Mouse (Mus musculus) hindbrain, embryonic 16.5 days (tissue): ENCODE data around the gene Ubxn11. TPM values are rescaled to one million over a fixed set of nuclear protein-coding genes. Genes with fewer than 3 reads are reported as not detected.
A peak's percentile ranks its signal among the peaks of the same experiment; 100 is the strongest.
"Not testable (repeated sequence)": the region's sequence is repeated elsewhere in the genome, so short reads cannot be mapped to it uniquely, and the experiment has no call there.

Experiments
- ATAC-seq: fragments of 200-750 bp; cut with Nextera tagmentation; 2 replicates; pipeline ENCODE4 v1.8.0; 2017; ENCODE audit warnings: moderate TSS enrichment, moderate library complexity
- H3K27ac ChIP-seq: fragments of 300-500 bp; sonication (generic); 2 replicates; pipeline ENCODE4 v1.5.1; 2014; ENCODE audit warnings: low read depth, mild to moderate bottlenecking, control low read depth, low read length, moderate library complexity
- H3K27me3 ChIP-seq: fragments of 300-500 bp; sonication (generic); replicated peaks from 2 replicates; pipeline ENCODE4 v1.6.1; 2014; ENCODE audit warnings: low read length; ENCODE audit not compliant: control insufficient read depth, insufficient read depth
- H3K36me3 ChIP-seq: fragments of 300-500 bp; sonication (generic); 2 replicates; pipeline ENCODE4 v1.6.1; 2014; ENCODE audit warnings: mild to moderate bottlenecking, low read length, moderate library complexity, mixed read lengths; ENCODE audit not compliant: control insufficient read depth, insufficient read depth
- H3K4me1 ChIP-seq: fragments of 300-500 bp; sonication (generic); 2 replicates; pipeline ENCODE4 v1.6.1; 2014; ENCODE audit warnings: low read depth, low read length; ENCODE audit not compliant: control insufficient read depth, insufficient read depth
- H3K4me2 ChIP-seq: fragments of 300-500 bp; sonication (generic); 2 replicates; pipeline ENCODE4 v1.6.1; 2014; ENCODE audit warnings: mild to moderate bottlenecking, low read length, control low read depth, moderate library complexity
- H3K4me3 ChIP-seq: fragments of 300-500 bp; sonication (generic); 2 replicates; pipeline ENCODE4 v1.5.1; 2014; ENCODE audit warnings: mild to moderate bottlenecking, low read length, control low read depth, moderate library complexity
- H3K9ac ChIP-seq: fragments of 300-500 bp; sonication (generic); 2 replicates; pipeline ENCODE4 v1.6.1; 2014; ENCODE audit warnings: low read depth, mild to moderate bottlenecking, control low read depth, low read length, moderate library complexity
- H3K9me3 ChIP-seq: fragments of 300-500 bp; sonication (generic); 2 replicates; pipeline ENCODE4 v1.6.1; 2014; ENCODE audit warnings: mild to moderate bottlenecking, low read length, moderate library complexity; ENCODE audit not compliant: control insufficient read depth
- WGBS: fragments of 180-500 bp; shearing (Covaris S2); extraction: QIAGEN DNeasy Blood & Tissue Kit; methylation state at CpG from one replicate; pipeline ENCODE4 v1.1.7; 2014; 5-methylcytosine and 5-hydroxymethylcytosine counted together
- polyA plus RNA-seq: library from polyadenylated mRNA; unstranded; fragments of >200 nt; fragmentation: Nextera tagmentation; extraction: Ambion mirVana; gene quantifications from 2 replicates; pipeline ENCODE4 v1.2.1, GENCODE M21; 2015

Ubxn11 gene
- polyA plus RNA-seq, 1 experiment from 2014 or later = 21.5 TPM

- not testable (repeated sequence) for H3K27ac ChIP-seq, H3K9me3 ChIP-seq, H3K36me3 ChIP-seq, H3K4me1 ChIP-seq, H3K27me3 ChIP-seq, ATAC-seq
- peak overlapping the region; percentile 58 for H3K4me2 ChIP-seq
- H3K9ac ChIP-seq = peak overlapping the region; percentile 45
- H3K4me3 ChIP-seq = peak overlapping the region; percentile 46
- WGBS = 9% methylated on average over 30 of the region's 30 CpGs
Measured at GRCm38 (mm10) chr4:134160071-134160470, 57.7 kb downstream of the Ubxn11 start.

GRCm38 (mm10) chr4:134164591-134164990 lies 62.2 kb downstream of the Ubxn11 start:
- peaks cover 2% of the 10 kb centered on the region; the same call in 1 of the 2 replicates for H3K36me3 ChIP-seq
- H3K27me3 ChIP-seq = no peaks in the 10 kb centered on the region
- no peaks in the 10 kb centered on the region for H3K9me3 ChIP-seq
- no peak overlapping the region for H3K27ac ChIP-seq
- no peak overlapping the region for H3K9ac ChIP-seq
- WGBS = 96% methylated on average over 5 of the region's 6 CpGs
- ATAC-seq = no peak
- H3K4me2 ChIP-seq = no peak overlapping the region
- no peak overlapping the region for H3K4me3 ChIP-seq
- H3K4me1 ChIP-seq = no peaks in the 10 kb centered on the region

GRCm38 (mm10) chr4:134165024-134165423 lies 62.7 kb downstream of the Ubxn11 start:
- Histone ChIP-seq H3K27me3 (no peaks in the 10 kb centered on the region), H3K4me3 (no peak overlapping the region), H3K36me3 (peaks cover 2% of the 10 kb centered on the region; the same call in 1 of the 2 replicates), H3K9me3 (no peaks in the 10 kb centered on the region), H3K4me1 (no peaks in the 10 kb centered on the region), H3K27ac (no peak overlapping the region), H3K4me2 (no peak overlapping the region), H3K9ac (no peak overlapping the region)
- no peak for ATAC-seq
- WGBS = 85% methylated on average over 6 of the region's 6 CpGs

DNA sequence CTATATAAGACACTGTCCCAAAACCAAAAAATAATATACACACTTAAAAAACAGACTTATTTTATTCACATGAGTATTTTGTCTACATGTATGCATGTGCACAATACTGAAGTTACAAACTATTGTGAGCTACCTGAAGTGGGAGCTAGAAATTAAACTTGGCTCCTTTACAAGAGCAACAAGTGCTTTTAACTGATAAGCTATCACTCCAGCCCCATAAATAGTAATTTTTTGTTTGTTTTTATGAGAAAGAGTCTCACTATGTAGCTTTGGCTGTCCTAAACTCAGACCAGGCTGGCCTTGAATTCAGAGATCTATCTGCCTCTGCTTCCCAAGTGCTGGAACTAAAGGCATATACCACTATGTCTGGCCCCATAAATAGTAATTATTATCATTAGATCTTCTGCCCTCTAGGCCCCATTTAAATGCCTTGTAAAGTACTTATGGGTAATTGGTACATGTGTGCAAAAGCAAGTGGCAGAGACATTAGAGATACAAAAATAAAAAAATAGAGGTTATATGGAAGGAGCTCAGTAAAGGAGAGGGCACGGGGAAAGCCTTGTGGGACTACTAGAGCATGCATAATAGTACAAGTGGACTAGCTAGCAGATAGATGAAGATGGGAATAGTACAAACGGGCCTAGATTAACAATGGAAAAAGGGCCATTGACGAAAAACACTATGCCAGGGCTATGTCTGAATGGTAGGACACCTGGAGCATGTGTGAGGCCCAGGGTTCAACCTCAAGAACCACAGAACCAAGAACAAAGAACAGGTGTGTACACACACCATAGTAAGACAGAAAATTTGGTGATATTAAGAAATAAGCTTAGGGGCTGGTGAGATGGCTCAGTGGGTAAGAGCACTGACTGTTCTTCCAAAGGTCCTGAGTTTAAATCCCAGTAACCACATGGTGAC lies 63.4 kb downstream of the Ubxn11 start:
- Histone ChIP-seq H3K4me2 (no peak overlapping the region), H3K27me3 (no peaks in the 10 kb centered on the region), H3K27ac (no peak overlapping the region), H3K9me3 (no peaks in the 10 kb centered on the region), H3K9ac (no peak overlapping the region), H3K4me1 (no peaks in the 10 kb centered on the region), H3K4me3 (no peak overlapping the region), H3K36me3 (peaks cover 2% of the 10 kb centered on the region; the same call in 1 of the 2 replicates)
- WGBS = 87% methylated on average over 3 of the region's 3 CpGs
- ATAC-seq = no peak

GRCm38 (mm10) chr4:134166906-134167305 lies 64.5 kb downstream of the Ubxn11 start:
- 88% methylated on average over 3 of the region's 3 CpGs for WGBS
- Histone ChIP-seq H3K4me3 (no peak overlapping the region), H3K27me3 (no peaks in the 10 kb centered on the region), H3K27ac (no peak overlapping the region), H3K9me3 (no peaks in the 10 kb centered on the region), H3K4me2 (no peak overlapping the region), H3K36me3 (peaks cover 2% of the 10 kb centered on the region; the same call in 1 of the 2 replicates), H3K4me1 (no peaks in the 10 kb centered on the region), H3K9ac (no peak overlapping the region)
- no peak for ATAC-seq

DNA sequence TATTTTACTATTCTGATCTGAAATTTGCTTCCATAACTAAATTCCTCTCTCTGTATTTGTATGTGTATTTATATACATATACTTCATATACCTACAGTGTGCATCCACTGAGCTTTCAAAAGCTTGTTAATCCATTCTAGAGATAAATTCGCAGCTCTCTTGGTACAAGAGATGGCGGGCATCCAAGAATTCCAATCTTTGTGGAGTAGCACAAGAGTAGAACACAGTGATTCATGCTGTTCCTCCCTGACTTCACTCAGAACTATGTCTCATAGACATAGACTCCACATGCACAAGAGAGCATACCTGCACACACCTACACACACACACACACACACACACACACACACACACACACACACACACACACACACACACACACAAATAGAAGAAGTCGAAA lies 70.0 kb downstream of the Ubxn11 start:
- ATAC-seq = no peak
- Histone ChIP-seq H3K27me3 (no peaks in the 10 kb centered on the region), H3K4me1 (no peaks in the 10 kb centered on the region), H3K27ac (no peak overlapping the region), H3K36me3 (0 out of 2 replicates have a peak, but pooled peaks cover 2% of the 10 kb centered on the region), H3K9ac (no peak overlapping the region), H3K9me3 (no peaks in the 10 kb centered on the region), H3K4me3 (no peak overlapping the region), H3K4me2 (no peak overlapping the region)
- WGBS = 79% methylated on average over 3 of the region's 3 CpGs

Other genes with a start within 250 kb of the Ubxn11 start
- gene Rps6ka1, start 214.8 kb upstream of the Ubxn11 start, polyA plus RNA-seq = 25.7 and 28.2 TPM in 2 replicates
- gene Hmgn2, start 133.9 kb upstream of the Ubxn11 start, polyA plus RNA-seq = 909 and 1,029 TPM in 2 replicates
- 49.7 and 49.8 TPM in 2 replicates for gene Dhdds, start 101.7 kb upstream of the Ubxn11 start, polyA plus RNA-seq
- gene Lin28a, start 83.7 kb upstream of the Ubxn11 start, polyA plus RNA-seq = 0.16 and 0.35 TPM in 2 replicates
- gene Zfp683, start 48.7 kb upstream of the Ubxn11 start, polyA plus RNA-seq = not detected in 2 replicates
- 3.7 and 5.3 TPM in 2 replicates for gene Crybg2, start 41.8 kb upstream of the Ubxn11 start, polyA plus RNA-seq
- gene Cd52, start 7.5 kb upstream of the Ubxn11 start, polyA plus RNA-seq = 1.5 and 1.8 TPM in 2 replicates
- gene Sh3bgrl3, start 26.2 kb downstream of the Ubxn11 start, polyA plus RNA-seq = 467 and 509 TPM in 2 replicates
- 17.6 and 18.0 TPM in 2 replicates for gene Cep85, start 84.5 kb downstream of the Ubxn11 start, polyA plus RNA-seq
- not detected in 2 replicates for gene Gm7534, start 100.4 kb downstream of the Ubxn11 start, polyA plus RNA-seq
- not detected in 2 replicates for gene Catsper4, start 124.8 kb downstream of the Ubxn11 start, polyA plus RNA-seq
- gene Cnksr1, start 135.8 kb downstream of the Ubxn11 start, polyA plus RNA-seq = 0.10 and 0.21 TPM in 2 replicates
- gene E130218I03Rik, start 141.1 kb downstream of the Ubxn11 start, polyA plus RNA-seq = 0.50 and 0.60 TPM in 2 replicates
- gene Zfp593, start 143.0 kb downstream of the Ubxn11 start, polyA plus RNA-seq = 13.3 and 14.7 TPM in 2 replicates
- 0.94 and 1.1 TPM in 2 replicates for gene Gm30191, start 144.4 kb downstream of the Ubxn11 start, polyA plus RNA-seq
- 15.7 and 16.9 TPM in 2 replicates for gene Grrp1, start 151.5 kb downstream of the Ubxn11 start, polyA plus RNA-seq
- 32.5 and 36.1 TPM in 2 replicates for gene Pdik1l, start 185.3 kb downstream of the Ubxn11 start, polyA plus RNA-seq
- gene Trim63, start 212.6 kb downstream of the Ubxn11 start, polyA plus RNA-seq = 0.76 and 1.2 TPM in 2 replicates
- 0.17 and 0.25 TPM in 2 replicates for gene Slc30a2, start 240.6 kb downstream of the Ubxn11 start, polyA plus RNA-seq